Mouse (Mus musculus): ENCODE data around the gene Ifitm10.
"Not testable (repeated sequence)": the region's sequence is repeated elsewhere in the genome, so short reads cannot be mapped to it uniquely, and the experiment has no call there.

Gene Ifitm10

DNA sequence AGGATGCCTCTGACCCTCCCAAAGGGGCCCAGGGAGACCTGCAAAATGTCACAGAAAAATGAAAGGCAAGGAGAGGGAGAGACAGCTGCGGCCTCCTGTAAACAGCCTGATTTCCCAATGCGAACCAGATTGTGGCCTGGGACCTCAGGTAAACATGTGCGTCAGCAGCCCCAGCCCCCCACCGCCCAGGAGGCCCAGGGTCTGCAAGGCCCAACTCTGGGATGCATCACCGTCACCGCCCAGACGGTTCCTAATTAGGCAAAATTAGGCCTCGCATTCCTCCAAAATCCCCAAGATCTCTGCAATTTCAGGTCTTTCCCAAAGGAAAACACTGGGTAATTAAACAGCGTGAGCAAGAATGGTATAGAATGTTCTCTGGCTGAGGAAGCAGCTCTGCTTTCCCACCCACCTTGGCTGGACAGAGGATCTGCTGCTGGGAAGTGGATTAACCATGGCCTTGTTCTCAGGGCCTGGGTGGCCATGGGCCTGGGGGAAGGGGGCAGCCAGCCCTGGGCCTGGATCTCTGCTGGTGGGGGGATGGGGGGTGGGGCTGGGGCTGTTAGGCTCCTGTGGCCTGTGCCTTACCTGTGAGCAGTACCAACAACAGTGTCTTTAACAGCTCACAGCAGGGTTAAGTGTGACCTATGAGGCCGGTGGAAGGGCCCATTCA, 51.8 kb downstream of the Ifitm10 start:
- not testable (repeated sequence) for DNase-seq (ENCODE audit: low spot score)

DNA sequence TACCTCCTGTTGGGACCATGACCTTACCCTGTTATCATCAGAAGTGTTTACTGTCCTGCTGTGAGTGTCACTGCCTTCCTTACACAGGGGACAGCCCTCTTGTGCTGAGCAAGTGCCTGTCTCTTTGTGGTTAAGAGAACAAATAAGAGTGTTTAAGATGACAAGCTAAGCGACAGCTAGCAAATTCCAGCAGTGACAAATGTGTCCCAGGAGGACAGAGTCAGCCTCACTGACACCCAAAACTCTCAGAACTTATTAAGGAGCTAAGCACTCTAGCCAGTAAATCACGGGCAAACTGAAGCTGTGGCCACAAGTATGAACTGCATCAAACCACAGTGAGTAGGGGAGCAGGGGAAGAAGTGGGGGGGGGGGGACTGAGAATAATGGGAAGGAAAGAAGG, 52.6 kb downstream of the Ifitm10 start:
- no peak for DNase-seq (ENCODE audit: low spot score)

DNA sequence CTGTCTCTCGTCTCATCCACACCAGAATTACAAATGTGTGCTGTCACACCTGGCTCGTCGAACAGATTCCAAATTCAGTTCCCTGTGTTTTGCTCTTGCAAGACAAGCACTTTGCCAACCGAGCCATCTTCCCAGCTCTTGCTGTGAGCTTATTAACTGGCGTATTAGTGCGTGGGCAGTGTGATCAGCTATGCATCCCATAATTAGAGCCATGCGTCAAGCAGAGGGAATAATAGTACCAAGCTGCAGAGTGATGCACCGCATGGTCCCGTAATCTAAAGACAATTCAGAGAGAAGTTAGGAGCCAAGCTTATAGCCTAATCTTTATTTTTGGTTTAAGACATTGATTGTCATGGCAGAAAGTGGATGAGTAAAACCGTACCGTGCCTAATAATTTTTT, 54.4 kb downstream of the Ifitm10 start:
- no peak for DNase-seq (ENCODE audit: low spot score)

DNA sequence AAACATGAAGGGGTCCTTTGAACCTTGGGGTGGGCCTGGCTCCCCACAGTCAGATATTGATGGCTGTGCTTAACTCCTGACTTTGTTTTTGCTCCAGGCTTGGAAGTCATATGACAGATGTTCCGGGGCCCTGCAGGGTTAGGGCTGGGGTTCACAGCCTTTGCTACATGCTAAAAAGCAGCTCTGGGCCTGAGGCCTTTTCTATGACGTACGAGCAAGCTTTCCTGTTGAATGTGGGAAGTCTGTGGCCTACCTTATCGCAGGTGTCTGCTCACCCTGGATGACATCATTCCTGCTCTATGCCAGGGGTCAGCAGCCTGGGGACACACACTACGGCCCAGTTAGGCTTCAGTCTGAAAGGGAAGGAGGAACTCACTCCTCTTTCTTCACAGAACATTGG, 56.3 kb downstream of the Ifitm10 start:
- peak; percentile 46 for DNase-seq (ENCODE audit: low spot score)

DNA sequence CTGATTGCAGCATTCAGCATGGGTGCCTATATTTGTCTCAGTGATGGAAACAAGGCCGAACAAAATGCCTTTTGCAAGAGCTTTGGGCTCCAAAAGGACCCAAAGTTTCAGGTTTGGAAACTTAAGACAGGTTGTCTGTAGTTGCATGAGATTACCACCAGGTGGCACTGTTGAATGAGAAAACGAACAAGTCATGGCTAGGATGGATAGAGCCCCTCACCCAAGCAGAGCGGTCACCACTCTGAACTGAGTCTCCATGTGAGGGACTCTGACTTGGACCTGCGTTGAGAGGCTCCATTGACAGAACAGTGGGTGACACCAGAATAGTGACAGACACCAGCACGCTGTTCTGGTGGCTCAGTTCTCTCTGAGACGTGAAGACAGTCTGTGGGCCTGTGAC, 57.0 kb downstream of the Ifitm10 start:
- peak; percentile 81 for DNase-seq (ENCODE audit: low spot score)

DNA sequence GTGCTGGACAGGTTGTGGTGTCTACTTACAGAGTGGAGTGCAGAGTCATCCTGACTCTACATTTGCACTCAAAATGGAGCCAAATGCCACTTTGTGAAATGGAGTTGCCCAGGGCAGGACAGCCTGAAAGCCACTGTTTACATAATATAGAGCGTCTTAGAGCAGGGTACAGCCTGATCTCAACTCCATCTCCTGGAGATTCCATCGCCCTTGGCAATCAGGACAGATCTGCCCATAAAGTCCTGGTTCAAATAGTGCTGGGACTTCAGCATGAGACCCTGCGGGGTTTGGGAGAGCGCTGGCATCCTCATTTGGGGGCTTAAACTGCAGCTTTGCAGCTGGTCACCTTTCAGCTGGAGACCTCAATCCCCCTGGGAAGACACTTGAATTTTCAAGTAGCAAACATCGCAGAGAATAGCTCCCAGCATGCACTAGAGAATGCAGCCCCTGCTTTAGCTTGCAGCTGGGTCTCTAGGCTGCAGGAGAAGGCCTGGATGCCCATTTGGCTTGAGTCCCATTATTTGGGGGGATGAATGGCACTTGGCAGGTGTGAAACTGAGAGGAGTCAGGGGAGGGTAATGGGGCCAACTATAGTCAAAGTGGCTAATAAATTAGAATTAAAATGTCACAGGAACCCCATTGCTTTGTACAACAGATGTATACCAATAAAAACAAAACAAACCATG, 58.8 kb downstream of the Ifitm10 start:
- no peak for DNase-seq (ENCODE audit: low spot score)

DNA sequence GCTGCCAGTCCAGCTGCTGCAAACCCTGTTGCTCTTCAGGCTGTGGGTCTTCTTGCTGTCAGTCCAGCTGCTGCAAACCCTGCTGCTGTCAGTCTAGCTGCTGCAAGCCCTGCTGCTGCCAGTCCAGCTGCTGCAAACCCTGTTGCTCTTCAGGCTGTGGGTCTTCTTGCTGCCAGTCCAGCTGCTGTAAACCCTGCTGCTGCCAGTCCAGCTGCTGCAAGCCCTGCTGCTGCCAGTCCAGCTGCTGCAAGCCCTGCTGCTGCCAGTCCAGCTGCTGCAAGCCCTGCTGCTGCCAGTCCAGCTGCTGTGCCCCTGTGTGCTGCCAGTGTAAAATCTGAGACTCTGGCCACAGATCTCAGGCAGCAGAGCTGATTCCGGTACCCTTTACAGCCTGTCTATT, 69.6 kb downstream of the Ifitm10 start:
- DNase-seq (ENCODE audit: low spot score), result not testable (repeated sequence)

DNA sequence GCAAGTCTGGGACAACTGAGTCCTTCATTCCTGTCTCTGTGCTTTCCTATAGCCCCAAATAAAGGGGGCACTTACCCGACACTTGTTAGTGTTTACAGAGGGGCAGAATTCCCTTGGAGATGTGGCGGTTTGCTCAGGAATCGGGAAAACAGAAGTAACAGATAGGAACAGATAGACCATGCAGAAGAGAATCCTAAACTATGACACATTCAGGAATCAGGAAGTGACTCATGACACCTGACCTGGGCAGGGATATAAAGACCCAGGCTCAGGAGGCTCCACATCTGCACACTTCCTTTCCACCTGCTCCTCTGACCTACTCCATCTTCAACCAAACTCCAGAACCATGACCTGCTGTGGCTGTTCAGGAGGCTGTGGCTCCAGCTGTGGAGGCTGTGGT, 70.3 kb downstream of the Ifitm10 start, which contains the start of gene Krtap5-4:
Krtap5-4 (plus strand) TSS at position 301 of the 400 bp plus-strand sequence.
- DNase-seq (ENCODE audit: low spot score), result no peak

DNA sequence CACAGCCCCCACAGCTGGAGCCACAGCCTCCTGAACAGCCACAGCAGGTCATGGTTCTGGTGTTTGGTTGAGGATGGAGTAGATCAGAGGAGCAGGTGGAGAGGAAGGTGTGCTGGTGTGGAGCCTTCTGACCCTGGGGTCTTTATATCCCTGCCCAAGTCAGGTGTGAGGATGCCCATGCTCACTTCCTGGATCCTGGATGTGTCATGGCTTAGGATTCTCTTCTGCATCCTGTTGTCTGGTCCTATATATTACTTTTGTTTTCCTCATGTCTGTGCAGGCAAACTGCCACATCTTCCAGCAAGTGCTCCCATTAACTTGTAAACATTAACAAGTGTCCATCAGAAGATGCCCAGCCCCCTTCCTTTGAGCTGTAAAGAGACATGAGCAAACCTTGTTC, 76.5 kb downstream of the Ifitm10 start, which contains the start of gene Krtap5-1:
Krtap5-1 (minus strand) TSS at position 101 of the 400 bp plus-strand sequence.
- not testable (repeated sequence) for DNase-seq (ENCODE audit: low spot score)

DNA sequence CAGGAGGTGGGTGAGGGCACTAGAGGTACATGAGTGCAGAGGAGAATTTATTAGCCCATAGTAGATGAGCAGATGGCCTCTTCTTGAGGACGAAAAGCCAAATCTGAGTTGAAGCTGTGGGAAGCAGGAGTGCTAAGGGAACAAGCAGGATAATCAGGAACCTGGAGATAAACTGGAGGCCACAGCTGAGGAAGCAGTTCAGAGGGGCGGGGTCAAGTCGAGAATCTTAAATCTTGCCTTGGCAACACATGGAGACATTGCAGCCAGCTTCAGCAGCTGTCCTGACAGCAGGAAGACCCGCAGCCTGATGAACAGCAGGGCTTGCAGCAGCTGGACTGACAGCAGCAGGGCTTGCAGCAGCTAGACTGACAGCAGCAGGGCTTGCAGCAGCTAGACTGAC, 77.4 kb downstream of the Ifitm10 start:
- DNase-seq (ENCODE audit: low spot score), result not testable (repeated sequence)

DNA sequence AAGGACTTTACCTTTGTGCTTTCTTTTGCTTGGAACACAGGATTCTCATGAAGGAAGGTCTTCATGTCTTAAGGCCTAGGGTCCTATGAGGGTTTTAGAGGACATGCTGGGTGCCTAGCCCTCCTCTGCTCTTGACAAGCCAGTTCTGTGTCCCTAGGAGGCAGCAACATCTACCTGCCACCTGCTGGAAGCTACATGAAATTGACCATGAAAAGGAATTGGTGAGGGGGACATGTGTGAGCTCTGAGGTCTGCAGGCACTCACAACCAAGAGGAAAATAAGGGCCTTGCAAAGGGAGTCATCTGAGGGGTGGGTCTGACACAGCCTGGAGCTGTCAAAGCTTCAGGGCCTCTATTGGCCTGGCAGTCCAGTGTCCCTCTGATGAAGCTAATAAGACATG, 78.1 kb downstream of the Ifitm10 start:
- DNase-seq (ENCODE audit: low spot score), result no peak

DNA sequence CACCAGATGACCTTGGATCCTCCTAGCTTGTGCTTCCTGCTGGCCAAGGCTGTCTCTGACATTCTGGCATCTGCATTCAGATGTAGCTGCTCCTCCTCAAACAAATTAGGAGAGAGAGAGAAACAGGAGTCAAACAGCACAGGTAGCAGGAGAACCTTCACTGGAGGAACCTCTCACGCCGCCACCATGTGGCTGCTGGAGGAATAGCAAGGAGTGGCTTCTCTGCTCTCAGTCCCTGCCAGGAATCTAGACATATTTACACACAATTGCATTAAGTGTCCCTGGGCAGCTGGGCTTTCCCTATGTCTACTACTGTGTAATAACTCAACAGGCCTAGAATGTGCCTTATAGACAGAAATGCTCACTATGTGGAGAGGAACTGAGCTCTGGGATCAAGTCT, 79.7 kb downstream of the Ifitm10 start:
- peak; percentile 61 for DNase-seq (ENCODE audit: low spot score)

DNA sequence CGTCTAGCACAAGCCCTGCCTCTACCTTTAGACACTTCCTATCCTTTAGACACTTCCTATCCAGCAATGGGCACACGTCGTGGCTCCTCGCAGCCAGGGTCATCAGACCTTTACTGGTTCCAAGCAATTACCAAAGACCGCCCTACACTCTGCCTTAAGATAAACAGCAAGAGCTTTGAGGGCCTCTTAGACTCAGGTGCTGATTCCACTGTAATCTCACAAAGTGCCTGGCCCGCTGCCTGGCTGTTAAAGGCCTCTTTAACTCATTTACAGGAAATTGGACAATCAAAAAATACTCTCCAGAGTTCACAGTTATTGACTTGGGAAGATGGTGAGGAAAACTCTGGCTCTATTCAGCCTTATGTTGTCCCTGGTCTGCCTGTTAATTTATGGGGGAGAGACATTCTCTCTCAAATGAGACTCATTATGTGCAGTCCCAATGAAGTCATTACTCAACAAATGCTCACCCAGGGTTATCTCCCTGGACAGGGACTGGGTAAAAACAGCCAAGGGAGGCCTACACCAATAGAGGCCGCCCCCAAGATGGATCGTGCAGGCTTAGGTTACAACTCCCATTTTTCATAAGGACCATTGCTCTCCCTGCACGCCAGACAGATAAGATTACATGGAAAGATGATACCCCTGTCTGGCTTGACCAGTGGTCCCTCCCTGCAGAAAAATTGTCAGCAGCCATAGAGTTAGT, 87.5 kb downstream of the Ifitm10 start:
- DNase-seq (ENCODE audit: low spot score), result peak; percentile 39

DNA sequence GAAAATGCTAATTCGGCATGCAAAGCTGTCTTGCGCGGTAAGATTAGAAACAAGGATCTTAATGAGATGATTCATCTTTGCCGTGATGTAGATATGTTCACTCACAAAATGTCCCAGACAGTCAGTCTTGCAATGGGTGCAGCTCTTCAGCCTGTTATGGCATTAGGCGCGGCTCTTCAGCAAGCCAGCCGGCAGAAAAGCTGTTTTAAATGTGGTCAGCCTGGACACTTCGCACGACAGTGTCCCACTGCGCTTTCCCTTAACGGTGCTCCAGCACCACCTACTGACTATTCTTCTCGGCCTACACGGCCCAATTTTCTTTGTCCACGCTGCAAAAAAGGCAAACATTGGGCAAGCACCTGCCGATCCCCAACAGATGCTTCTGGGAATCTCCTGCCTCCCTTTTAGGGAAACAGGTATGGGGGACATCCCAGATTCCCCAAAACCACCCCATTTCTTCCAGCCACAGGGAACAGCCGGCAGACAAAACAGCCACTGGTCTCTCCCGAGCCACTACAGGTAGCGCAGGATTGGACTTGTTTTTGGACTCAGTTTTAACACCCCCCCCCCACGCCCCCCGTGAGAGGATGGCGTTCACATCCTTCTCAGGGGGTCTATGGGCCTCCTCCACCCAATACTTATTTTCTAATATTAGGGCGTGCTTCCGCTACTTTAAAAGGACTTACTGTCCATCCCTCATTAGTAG, 88.3 kb downstream of the Ifitm10 start:
- peak; percentile 75 for DNase-seq (ENCODE audit: low spot score)

DNA sequence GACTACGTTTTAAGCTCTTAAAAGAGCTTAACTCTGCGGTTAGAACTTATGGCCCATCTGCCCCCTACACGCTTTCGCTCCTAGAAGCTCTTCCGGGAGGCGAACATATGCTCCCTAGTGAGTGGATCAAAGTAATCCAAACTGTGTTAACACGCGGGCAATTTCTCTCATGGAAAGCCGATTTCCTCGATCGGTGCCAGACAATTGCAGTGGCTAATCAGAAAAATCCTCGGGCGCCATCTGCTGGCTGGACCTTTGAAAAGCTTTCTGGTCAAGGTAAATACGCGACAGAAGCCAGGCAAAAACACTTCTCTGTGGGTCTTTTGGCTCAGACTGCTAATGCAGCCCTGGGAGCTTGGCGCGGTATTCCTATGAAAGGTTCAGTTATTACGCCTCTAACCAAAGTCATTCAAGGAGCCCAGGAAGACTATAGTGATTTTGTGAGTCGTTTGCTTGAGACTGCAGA, 88.9 kb downstream of the Ifitm10 start:
- peak; percentile 99 for DNase-seq (ENCODE audit: low spot score)

DNA sequence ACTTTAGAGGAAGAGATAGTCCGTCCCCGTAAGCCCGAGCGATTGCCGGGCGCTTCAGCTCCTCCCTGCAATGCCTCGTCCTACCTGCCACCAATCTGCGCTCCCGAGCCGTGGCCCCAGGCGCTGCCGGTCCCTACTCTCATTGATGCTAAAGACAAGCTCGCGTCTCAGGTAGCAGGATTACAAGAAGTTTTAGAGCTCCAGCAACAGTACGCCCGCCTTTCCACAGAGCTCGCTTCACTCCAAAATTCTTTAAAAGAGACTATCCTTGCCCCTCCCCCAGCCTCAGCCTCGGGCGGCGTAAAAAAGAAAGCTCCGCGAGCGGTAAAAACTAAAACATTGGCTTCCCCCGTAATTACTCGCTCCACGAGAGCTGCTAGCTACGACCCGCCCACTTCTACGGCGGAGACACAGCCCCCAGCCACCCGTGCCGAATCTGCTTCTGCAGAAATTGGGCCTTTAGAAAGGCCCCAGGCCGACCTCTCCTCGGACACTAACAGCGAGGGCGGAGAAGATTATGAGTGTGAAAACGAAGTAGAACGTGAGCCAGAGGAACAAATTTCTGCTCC, 89.4 kb downstream of the Ifitm10 start:
- DNase-seq (ENCODE audit: low spot score), result peak; percentile 83

DNA sequence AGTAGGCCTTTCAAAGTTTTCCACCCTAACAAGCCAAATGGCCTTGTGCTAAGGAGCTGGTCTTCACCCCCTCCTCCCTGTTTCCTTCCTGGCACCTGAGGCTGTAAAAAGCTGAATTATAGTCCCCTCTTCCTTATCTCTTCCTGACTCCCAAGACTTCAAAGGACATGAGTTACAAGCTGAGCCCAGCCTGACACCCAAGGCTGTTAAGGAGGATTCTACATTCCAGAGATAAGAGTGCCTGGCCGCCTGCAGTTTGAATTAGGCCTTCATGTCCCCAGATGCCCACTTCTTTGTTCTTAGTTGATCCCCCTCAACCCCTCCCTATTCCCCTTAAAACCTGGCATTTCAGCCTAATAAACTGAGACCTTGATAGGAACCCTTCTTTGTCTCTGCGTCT, 90.7 kb downstream of the Ifitm10 start:
- peak; percentile 28 for DNase-seq (ENCODE audit: low spot score)

DNA sequence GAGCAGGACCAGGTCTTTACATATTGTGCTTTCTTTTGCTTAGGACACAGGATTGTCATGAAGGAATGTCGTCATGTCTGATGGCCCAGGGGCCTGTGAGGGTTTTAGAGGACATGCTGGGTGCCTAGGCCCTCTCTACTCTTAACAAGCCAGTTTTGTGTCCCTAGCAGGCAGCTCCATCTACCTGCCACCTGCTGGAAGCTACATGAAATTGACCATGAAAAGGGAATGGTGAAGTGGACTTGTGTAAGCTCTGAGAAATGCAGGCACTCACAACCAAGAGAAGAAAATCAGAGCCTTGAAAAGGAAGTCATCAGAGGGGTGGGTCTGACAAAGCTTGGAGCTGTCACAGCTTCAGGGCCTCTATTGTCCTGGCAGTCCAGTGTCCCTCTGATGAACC, 94.3 kb downstream of the Ifitm10 start:
- not testable (repeated sequence) for DNase-seq (ENCODE audit: low spot score)

DNA sequence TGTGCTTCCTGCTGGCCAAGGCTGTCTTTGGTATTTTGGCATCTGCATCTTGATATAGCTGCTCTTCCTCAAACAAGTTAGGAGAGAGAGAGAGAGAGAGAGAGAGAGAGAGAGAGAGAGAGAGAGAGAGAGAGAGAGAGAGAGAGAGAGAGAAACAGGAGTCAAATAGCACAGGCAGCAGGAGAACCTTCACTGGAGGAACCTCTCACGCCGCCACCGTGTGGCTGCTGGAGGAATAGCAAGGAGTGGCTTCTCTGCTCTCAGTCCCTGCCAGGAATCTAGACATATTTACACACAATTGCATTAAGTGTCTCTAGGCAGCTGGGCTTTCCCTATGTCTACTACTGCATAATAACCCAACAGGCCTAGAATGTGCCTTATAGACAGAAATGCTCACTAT, 95.4 kb downstream of the Ifitm10 start:
- peak; percentile 83 for DNase-seq (ENCODE audit: low spot score)
